Comparison of ENCODE assay signal across 31 mouse cellular contexts in genomic region chr14:110543303-110544134, GRCm38 (mm10).
DNase-seq lines count a peak whose midpoint lies in the region; ATAC-seq and TF ChIP-seq lines count a peak whose summit lies in the region.
"Had no signal": no experiment of that assay in that cellular context is flagged by ENCODE, and none has a peak within 500 bp of the region (broad histone marks: within the 10 kb centered on the region; RNA-seq: fewer than 3 reads in every experiment).

No protein-coding gene starts in this region.

- H3K4me2 ChIP-seq in intestine, embryonic 14.5 days (ENCODE audit: low read length) = no peak overlapping the region
- H3K4me2 ChIP-seq in intestine, postnatal 0 days (replicated peaks; ENCODE audit: low read depth) = no peak overlapping the region
- no peak overlapping the region for H3K4me2 ChIP-seq in lung, embryonic 15.5 days
- H3K4me2 ChIP-seq: embryonic facial prominence, embryonic 13.5 days; forebrain, embryonic 12.5 days; heart, embryonic 13.5 days; hindbrain, embryonic 12.5 days had no signal

- H3K27ac ChIP-seq in intestine, embryonic 14.5 days (ENCODE audit: low read depth) = peak overlapping the region; percentile 16; the same call in 1 of the 2 replicates
- no peak overlapping the region for H3K27ac ChIP-seq in intestine, postnatal 0 days (ENCODE audit: low read depth, low read length)
- H3K27ac ChIP-seq in lung, embryonic 15.5 days = no peak overlapping the region
- H3K27ac ChIP-seq: embryonic facial prominence, embryonic 10.5 days; embryonic facial prominence, embryonic 13.5 days; forebrain, embryonic 12.5 days; gastrocnemius, adult 2 months; heart, embryonic 10.5 days; heart, embryonic 13.5 days; hindbrain, embryonic 12.5 days had no signal

- no peak for TF ChIP-seq CTCF in intestine, postnatal 0 days (IDR thresholded peaks at IDR 0.05; ENCODE audit: low read depth)
- TF ChIP-seq CTCF in brain, embryonic 14.5 days (IDR thresholded peaks at IDR 0.05; ENCODE audit: borderline replicate concordance, extremely low read depth, insufficient read depth, insufficient read length) = no peak

- TF ChIP-seq POLR2A in brain, embryonic 14.5 days (IDR thresholded peaks at IDR 0.05; ENCODE audit: borderline replicate concordance, extremely low read depth, insufficient read depth, insufficient read length, poor library complexity, severe bottlenecking) = no peak

- WGBS in intestine, embryonic 14.5 days = 51% methylated on average over 4 of the region's 4 CpGs
- WGBS in intestine, postnatal 0 days = 60% methylated on average over 4 of the region's 4 CpGs
- 32% methylated on average over 4 of the region's 4 CpGs for WGBS in lung, embryonic 15.5 days

- no peaks in the 10 kb centered on the region for H3K36me3 ChIP-seq in intestine, embryonic 14.5 days (ENCODE audit: control insufficient read depth, insufficient read depth, low read length)
- H3K36me3 ChIP-seq in intestine, postnatal 0 days (ENCODE audit: control insufficient read depth, insufficient read depth) = no peaks in the 10 kb centered on the region
- no peaks in the 10 kb centered on the region for H3K36me3 ChIP-seq in lung, embryonic 15.5 days
- H3K36me3 ChIP-seq: embryonic facial prominence, embryonic 10.5 days; embryonic facial prominence, embryonic 13.5 days; forebrain, embryonic 12.5 days; heart, embryonic 10.5 days; heart, embryonic 13.5 days; hindbrain, embryonic 12.5 days had no signal

- no peaks in the 10 kb centered on the region for H3K27me3 ChIP-seq in intestine, embryonic 14.5 days (replicated peaks; ENCODE audit: control insufficient read depth, insufficient read depth, low read length)
- no peaks in the 10 kb centered on the region for H3K27me3 ChIP-seq in intestine, postnatal 0 days (replicated peaks; ENCODE audit: control insufficient read depth, insufficient read depth, low read length)
- no peaks in the 10 kb centered on the region for H3K27me3 ChIP-seq in lung, embryonic 15.5 days
- H3K27me3 ChIP-seq: embryonic facial prominence, embryonic 13.5 days; forebrain, embryonic 12.5 days; heart, embryonic 13.5 days; hindbrain, embryonic 12.5 days had no signal

- no peak for ATAC-seq in intestine, embryonic 14.5 days (replicated peaks; ENCODE audit: low FRiP score, low TSS enrichment, low read depth)
- ATAC-seq in intestine, postnatal 0 days = no peak
- ATAC-seq in lung, embryonic 15.5 days (ENCODE audit: borderline replicate concordance, extremely low read depth, low FRiP score, low TSS enrichment) = peak; percentile 77; the same call in 1 of the 2 replicates
- ATAC-seq: activated CD4-positive, CD25-positive, alpha-beta regulatory T cell, adult 4 months; CD4-positive, CD25-positive, alpha-beta regulatory T cell, adult 4 months; forebrain, postnatal 0 days; hindbrain, embryonic 16.5 days had no signal

- no peaks in the 10 kb centered on the region for H3K9me3 ChIP-seq in intestine, embryonic 14.5 days (ENCODE audit: control insufficient read depth, low read length)
- no peaks in the 10 kb centered on the region for H3K9me3 ChIP-seq in intestine, postnatal 0 days (ENCODE audit: control insufficient read depth)
- H3K9me3 ChIP-seq in lung, embryonic 15.5 days = no peaks in the 10 kb centered on the region
- H3K9me3 ChIP-seq: embryonic facial prominence, embryonic 10.5 days; embryonic facial prominence, embryonic 13.5 days; forebrain, embryonic 12.5 days; heart, embryonic 10.5 days; heart, embryonic 13.5 days; hindbrain, embryonic 12.5 days had no signal

- H3K4me3 ChIP-seq in intestine, embryonic 14.5 days (ENCODE audit: low read depth, low read length) = no peak overlapping the region
- H3K4me3 ChIP-seq in intestine, postnatal 0 days (ENCODE audit: low read depth, low read length) = no peak overlapping the region
- H3K4me3 ChIP-seq in lung, embryonic 15.5 days = no peak overlapping the region
- H3K4me3 ChIP-seq: embryonic facial prominence, embryonic 10.5 days; embryonic facial prominence, embryonic 13.5 days; erythroblast, embryonic 14.5 days; forebrain, embryonic 12.5 days; gastrocnemius, adult 2 months; heart, embryonic 10.5 days; heart, embryonic 13.5 days; hindbrain, embryonic 12.5 days had no signal

- no peak for DNase-seq in intestine, embryonic 14.5 days (ENCODE audit: low spot score)
- no peak for DNase-seq in lung, adult 18-20 months
- peak; percentile 25 for DNase-seq in Muller cell, postnatal 12 days (ENCODE audit: inconsistent ontology term)
- peak; percentile 43 for DNase-seq in brain, embryonic 14.5 days (ENCODE audit: low read depth)
- no peak for DNase-seq in heart, adult 9 months (ENCODE audit: low spot score in 2 of 2)
- DNase-seq in cerebellum, postnatal 25 days = no peak
- DNase-seq: adrenal gland, adult 8-10 months; adrenal gland, postnatal 36 days; cerebellum, adult 11 months; cerebellum, adult 2 months; cerebellum, adult 9-11 months; cerebellum, postnatal 36 days; embryo, embryonic 11 days; forebrain, postnatal 0 days; gastrocnemius, adult 2 months; gastrocnemius, postnatal 14 days; heart, adult 18-20 months; heart, postnatal 14 days; heart, postnatal 4 days had no signal

- no peak overlapping the region for H3K9ac ChIP-seq in intestine, embryonic 14.5 days (ENCODE audit: low read length)
- no peak overlapping the region for H3K9ac ChIP-seq in intestine, postnatal 0 days (ENCODE audit: low read depth, low read length)
- H3K9ac ChIP-seq in lung, embryonic 15.5 days = no peak overlapping the region
- H3K9ac ChIP-seq: embryonic facial prominence, embryonic 13.5 days; forebrain, embryonic 12.5 days; forebrain, postnatal 0 days; heart, embryonic 13.5 days; hindbrain, embryonic 12.5 days had no signal

- no peaks in the 10 kb centered on the region for H3K4me1 ChIP-seq in intestine, embryonic 14.5 days (replicated peaks; ENCODE audit: control insufficient read depth, insufficient read depth, low read length)
- H3K4me1 ChIP-seq in intestine, postnatal 0 days (replicated peaks; ENCODE audit: control insufficient read depth, insufficient read depth, low read length) = no peaks in the 10 kb centered on the region
- H3K4me1 ChIP-seq in lung, embryonic 15.5 days = no peaks in the 10 kb centered on the region; the same call in 1 of the 2 replicates
- H3K4me1 ChIP-seq: embryonic facial prominence, embryonic 10.5 days; embryonic facial prominence, embryonic 13.5 days; forebrain, embryonic 12.5 days; heart, embryonic 10.5 days; heart, embryonic 13.5 days; hindbrain, embryonic 12.5 days had no signal

Comparison
In these comparisons a context has a peak if more than half of its experiments do, and no peak if none do; other contexts are left out.
1. DNase-seq: peak in Muller cell, postnatal 12 days (single experiment) and brain, embryonic 14.5 days (single experiment); none in intestine, embryonic 14.5 days (single experiment), lung, adult 18-20 months (0 of 2), heart, adult 9 months (0 of 2) and cerebellum, postnatal 25 days (0 of 2).